In the genomic region with DNA sequence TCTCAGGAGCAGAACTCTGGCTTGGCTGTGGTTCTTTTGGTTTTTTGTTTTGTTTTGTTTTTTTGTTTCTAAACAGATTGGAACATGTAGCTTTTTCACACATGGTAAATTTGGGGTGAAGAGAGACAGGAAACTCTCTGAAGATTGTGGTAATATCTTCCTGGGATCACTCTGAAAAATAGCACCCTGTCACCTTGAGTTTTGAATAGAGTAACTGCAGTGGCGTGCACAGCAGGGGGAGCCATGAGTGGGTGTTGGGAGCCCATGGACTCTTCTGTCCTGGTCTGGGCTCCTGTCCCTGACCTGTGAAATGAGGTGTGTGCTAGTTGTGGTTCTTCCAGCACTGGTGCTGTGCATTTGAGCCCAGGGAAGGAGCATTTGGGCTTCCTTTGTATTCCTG, we compare ENCODE assay signal across 12 mouse cellular contexts.
DNase-seq lines count a peak whose midpoint lies in the region; ATAC-seq and TF ChIP-seq lines count a peak whose summit lies in the region.
"Had no signal": no experiment of that assay in that cellular context is flagged by ENCODE, and none has a peak within 500 bp of the region (broad histone marks: within the 10 kb centered on the region; RNA-seq: fewer than 3 reads in every experiment).

No protein-coding gene starts in this region.

- no peak overlapping the region for H3K27ac ChIP-seq in heart, embryonic 16.5 days (ENCODE audit: low read length)
- no peak overlapping the region for H3K27ac ChIP-seq in liver, postnatal 0 days (ENCODE audit: low read depth)

- TF ChIP-seq CTCF in liver, postnatal 0 days (IDR thresholded peaks at IDR 0.05; ENCODE audit: low read depth) = peak; percentile 23; the same call in 1 of the 2 replicates

- 0 out of 2 replicates have a peak, but pooled peaks have one; percentile 23 for ATAC-seq in heart, embryonic 16.5 days (replicated peaks; ENCODE audit: extremely low read depth, insufficient read depth, low FRiP score)
- no peak for ATAC-seq in liver, postnatal 0 days
- no peak for ATAC-seq in megakaryocyte, adult 5-6 weeks (ENCODE audit: poor library complexity, severe bottlenecking)

- no peak overlapping the region for H3K9ac ChIP-seq in heart, embryonic 16.5 days (ENCODE audit: low read length)
- H3K9ac ChIP-seq in liver, postnatal 0 days (replicated peaks) = no peak overlapping the region

- H3K27me3 ChIP-seq in heart, embryonic 16.5 days (ENCODE audit: control insufficient read depth, insufficient read depth, low read length) = no peaks in the 10 kb centered on the region
- no peaks in the 10 kb centered on the region for H3K27me3 ChIP-seq in liver, postnatal 0 days (ENCODE audit: insufficient read depth, low read length)

- DNase-seq in heart, adult 18-20 months = no peak
- DNase-seq in liver, postnatal 0 days = no peak
- no peak for DNase-seq in liver
- DNase-seq in induced T-regulatory cell, adult 2 months (ENCODE audit: low read depth) = peak; percentile 56
- DNase-seq in thymus, postnatal 36 days = peak; percentile 38 to 42
- DNase-seq: cerebellum, adult 8-10 months; gastrocnemius, postnatal 14 days; heart, postnatal 36 days; kidney, adult 8-10 months; left cerebral cortex, postnatal 4 days had no signal

- TF ChIP-seq EP300 in liver, postnatal 0 days (IDR thresholded peaks at IDR 0.05; ENCODE audit: low read depth) = no peak

- no peaks in the 10 kb centered on the region for H3K36me3 ChIP-seq in heart, embryonic 16.5 days (ENCODE audit: control insufficient read depth, insufficient read depth)
- H3K36me3 ChIP-seq in liver, postnatal 0 days (replicated peaks; ENCODE audit: insufficient read depth, low read length) = no peaks in the 10 kb centered on the region

- H3K9me3 ChIP-seq in heart, embryonic 16.5 days (replicated peaks; ENCODE audit: control insufficient read depth, low read length) = no peaks in the 10 kb centered on the region
- H3K9me3 ChIP-seq in liver, postnatal 0 days (ENCODE audit: low read length) = no peaks in the 10 kb centered on the region

- no peak overlapping the region for H3K4me3 ChIP-seq in heart, embryonic 16.5 days (ENCODE audit: low read length)
- H3K4me3 ChIP-seq in liver, postnatal 0 days (ENCODE audit: low read depth, low read length) = no peak overlapping the region

- WGBS in heart, embryonic 16.5 days = 78% methylated on average over 1 of the region's 1 CpGs
- WGBS in liver, postnatal 0 days (ENCODE audit: insufficient replicate concordance) = 54% methylated on average over 1 of the region's 1 CpGs

- H3K4me1 ChIP-seq in heart, embryonic 16.5 days (ENCODE audit: control insufficient read depth, insufficient read depth, low read length) = no peaks in the 10 kb centered on the region
- peaks cover 3% of the 10 kb centered on the region; the same call in 1 of the 2 replicates for H3K4me1 ChIP-seq in liver, postnatal 0 days (ENCODE audit: insufficient read depth)

- no peak overlapping the region for H3K4me2 ChIP-seq in heart, embryonic 16.5 days (ENCODE audit: low read depth, low read length)
- H3K4me2 ChIP-seq in liver, postnatal 0 days (ENCODE audit: low read depth, low read length) = no peak overlapping the region

Comparison
In these comparisons a context has a peak if more than half of its experiments do, and no peak if none do; other contexts are left out.
1. DNase-seq: peak in induced T-regulatory cell, adult 2 months (single experiment) and thymus, postnatal 36 days (2 of 2); none in heart, adult 18-20 months (0 of 2), liver, postnatal 0 days (single experiment) and liver (single experiment).